Mouse (Mus musculus) left cerebral cortex, adult 2 months (tissue): ENCODE measurements around the gene Cep128. TPM values are rescaled to one million over a fixed set of nuclear protein-coding genes. Genes with fewer than 3 reads are reported as not detected.
"Not testable (repeated sequence)": the region's sequence is repeated elsewhere in the genome, so short reads cannot be mapped to it uniquely, and the experiment has no call there.

Experiments used
- DNase-seq, 2 experiments: peaks; one replicate each; pipeline ENCODE4 v3.0.0; 2021 to 2022; ENCODE audit warnings: low spot score in 2 of 2, mixed read lengths in 1 of 2; ENCODE audit errors: extremely low spot score in 1 of 2
- H3K27ac ChIP-seq: fragments of 200-600 bp; 2 replicates; pipeline ENCODE4 v1.8.1; 2022
- H3K4me3 ChIP-seq: fragments of 200-600 bp; 2 replicates; pipeline ENCODE4 v1.8.1; 2022
- CTCF ChIP-seq: fragments of 200-600 bp; IDR thresholded peaks from 2 replicates; pipeline ENCODE4 v1.8.1; 2022; ENCODE audit warnings: antibody characterized with exemption, mild to moderate bottlenecking, moderate library complexity
- intact Hi-C: fragments of 180-260 bp; cut with DNase I; formaldehyde crosslinking; loops from one replicate; pipeline ENCODE4 v1.15.1; 2025
- total RNA-seq, 2 experiments: library from RNA; stranded (reverse); gene quantifications; 2 replicates each; pipeline ENCODE4 v1.2.3; 2021

The Cep128 gene
- total RNA-seq, 2 experiments from 2014 or later, result 6.9 to 7.1 TPM

DNA sequence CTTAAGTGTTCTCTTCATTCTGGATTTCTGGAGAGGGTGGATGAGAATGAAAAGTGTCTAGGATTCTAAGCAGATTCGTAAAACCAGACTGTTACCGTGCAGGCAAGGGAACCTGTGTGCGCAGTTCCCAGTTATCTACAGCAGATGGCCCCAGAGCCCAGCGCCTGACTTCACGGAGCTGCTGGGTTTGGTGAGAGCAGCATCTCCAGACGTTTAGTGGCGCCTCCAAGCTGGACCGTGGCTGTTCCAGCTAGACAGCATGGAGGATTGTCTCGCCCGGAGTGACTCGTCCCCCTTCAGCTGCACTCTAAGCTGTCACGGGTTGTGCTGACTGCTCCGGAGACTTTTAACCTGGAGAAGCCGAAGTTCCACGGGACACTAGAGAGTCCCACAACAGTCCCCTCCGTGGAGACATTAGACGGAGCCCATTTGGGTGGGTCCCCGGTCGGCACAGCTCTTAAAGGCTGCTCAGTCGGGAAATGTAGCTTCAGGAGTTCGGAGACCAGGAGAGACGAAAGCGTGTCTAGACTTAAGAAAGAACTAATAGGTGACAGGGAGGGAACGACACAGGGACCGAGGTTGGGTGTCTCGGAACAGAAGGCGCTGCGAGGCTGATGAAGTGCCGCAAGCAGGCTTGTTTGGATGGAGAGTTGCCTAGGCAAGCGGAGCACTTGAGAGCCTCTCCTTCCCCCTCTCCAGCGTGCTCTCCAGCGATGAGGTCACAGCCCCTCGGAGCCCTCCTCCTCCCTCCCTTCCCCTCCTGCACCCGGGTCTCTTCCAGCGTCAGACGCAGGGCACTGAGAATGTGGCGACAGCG lies 16.2 kb upstream of the Cep128 start:
- no peak overlapping the region for H3K27ac ChIP-seq
- peak; percentile 82 to 83 for DNase-seq
- intact Hi-C loops, result loop anchor here (1.0 to 2.0 kb wide), 2 partner anchors 18 to 399 kb away; no protein-coding TSS in a partner anchor
- peak; percentile 87 for TF ChIP-seq CTCF
- peak overlapping the region; percentile 35 for H3K4me3 ChIP-seq

GRCm38 (mm10) chr12:91383516-91384264 lies 519 bp downstream of the Cep128 start:
- TF ChIP-seq CTCF, result no peak
- intact Hi-C loops, result no loop called here
- no peak for DNase-seq
- Histone ChIP-seq H3K27ac (no peak overlapping the region), H3K4me3 (peak overlapping the region; percentile 58)

DNA sequence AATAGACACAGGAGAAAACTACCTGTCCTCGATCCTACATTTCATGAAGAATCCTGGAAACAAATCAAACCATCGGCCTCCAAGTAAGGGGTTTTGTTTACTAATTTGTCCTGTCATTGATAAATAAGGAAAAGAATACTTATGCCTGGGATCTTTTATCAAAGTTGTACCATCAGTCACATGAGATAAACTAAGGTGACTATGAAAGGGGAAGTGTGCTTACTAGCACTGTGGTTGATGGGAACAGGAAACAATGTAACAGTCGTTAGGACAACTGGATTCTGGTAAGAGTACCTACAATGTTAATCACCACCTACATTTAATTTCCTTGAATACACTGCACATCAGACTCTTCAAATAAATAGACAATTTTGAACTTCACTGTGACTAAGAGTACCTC lies 15.0 kb downstream of the Cep128 start:
- DNase-seq, result no peak
- no peak for TF ChIP-seq CTCF
- intact Hi-C loops, result no loop called here
- Histone ChIP-seq H3K27ac (no peak overlapping the region), H3K4me3 (no peak overlapping the region)

- TF ChIP-seq CTCF, result no peak
- intact Hi-C loops, result no loop called here
- Histone ChIP-seq H3K4me3 (no peak overlapping the region), H3K27ac (no peak overlapping the region)
- DNase-seq, result no peak
Observed at GRCm38 (mm10) chr12:91353783-91354182, 30.4 kb downstream of the Cep128 start.

GRCm38 (mm10) chr12:91338656-91339055 lies 45.6 kb downstream of the Cep128 start:
- intact Hi-C loops, H3K4me3 ChIP-seq, H3K27ac ChIP-seq, DNase-seq: not testable (repeated sequence)

- no peak for DNase-seq
- no peak for TF ChIP-seq CTCF
- intact Hi-C loops, result no loop called here
- no peak overlapping the region for H3K4me3 ChIP-seq
- H3K27ac ChIP-seq, result no peak overlapping the region
Observed at GRCm38 (mm10) chr12:91327527-91327926, 56.7 kb downstream of the Cep128 start.

- peak; percentile 78 for TF ChIP-seq CTCF
- DNase-seq, result peak in 1 of 2 experiments; percentile 26
- intact Hi-C loops, result no loop called here
- Histone ChIP-seq H3K27ac (no peak overlapping the region), H3K4me3 (no peak overlapping the region)
Observed at GRCm38 (mm10) chr12:91326104-91326503, 58.1 kb downstream of the Cep128 start.

DNA sequence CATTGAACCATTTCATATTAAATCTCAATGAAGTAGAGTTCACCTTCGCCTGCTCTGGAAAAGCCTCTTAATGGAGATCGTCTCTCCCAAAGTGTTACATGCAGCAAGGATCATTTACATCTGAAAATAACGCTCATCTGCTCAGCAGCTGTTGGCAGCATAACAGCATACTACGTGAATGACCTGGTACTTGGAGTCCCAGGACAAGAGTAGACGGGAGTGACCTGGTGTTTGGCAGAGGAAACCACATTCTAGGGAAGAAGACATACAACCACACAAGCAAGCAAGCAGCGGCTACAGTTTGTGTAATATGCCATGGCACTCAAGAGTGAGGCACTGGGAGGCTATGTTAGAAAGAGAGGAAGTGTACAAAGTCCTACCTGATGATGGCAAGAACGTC lies 69.2 kb downstream of the Cep128 start:
- no peak for DNase-seq
- no peak overlapping the region for H3K4me3 ChIP-seq
- TF ChIP-seq CTCF, result no peak
- intact Hi-C loops, result loop anchor here (10.0 kb wide), 1 partner anchor 1800 kb away; no protein-coding TSS in a partner anchor
- no peak overlapping the region for H3K27ac ChIP-seq

- no peak overlapping the region for H3K4me3 ChIP-seq
- intact Hi-C loops, result loop anchor here (1.0 to 10.0 kb wide), 4 partner anchors 227 to 1799 kb away; no protein-coding TSS in a partner anchor
Observed at GRCm38 (mm10) chr12:91313974-91314587, 70.1 kb downstream of the Cep128 start.

DNA sequence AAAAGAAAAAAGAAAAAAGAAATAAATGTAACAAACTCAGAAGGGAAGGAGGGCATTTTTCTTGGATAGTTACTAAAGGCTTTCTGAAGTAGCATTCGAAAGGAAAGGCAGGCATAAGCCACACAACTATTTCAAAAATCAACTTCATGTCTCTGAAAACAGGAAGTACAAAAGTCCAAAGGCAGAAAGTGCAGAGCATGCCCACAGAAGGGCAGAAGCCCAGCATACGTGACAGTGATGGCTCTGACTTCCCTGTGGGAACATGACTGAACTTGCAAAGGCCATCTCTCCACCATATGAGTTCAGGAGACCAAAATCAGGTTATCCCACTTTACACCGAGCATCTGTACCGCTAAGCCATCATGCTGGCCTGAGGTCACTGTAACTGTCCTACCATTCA lies 71.6 kb downstream of the Cep128 start:
- TF ChIP-seq CTCF, result no peak
- intact Hi-C loops, result loop anchor here (5.0 to 10.0 kb wide), 2 partner anchors 225 to 1798 kb away; no protein-coding TSS in a partner anchor
- Histone ChIP-seq H3K4me3 (no peak overlapping the region), H3K27ac (no peak overlapping the region)
- no peak for DNase-seq

More at GRCm38 (mm10) chr12:91313974-91314587, 70.1 kb downstream of the Cep128 start:
- DNase-seq, result no peak
- TF ChIP-seq CTCF, result peak; percentile 90
- H3K27ac ChIP-seq, result no peak overlapping the region

DNA sequence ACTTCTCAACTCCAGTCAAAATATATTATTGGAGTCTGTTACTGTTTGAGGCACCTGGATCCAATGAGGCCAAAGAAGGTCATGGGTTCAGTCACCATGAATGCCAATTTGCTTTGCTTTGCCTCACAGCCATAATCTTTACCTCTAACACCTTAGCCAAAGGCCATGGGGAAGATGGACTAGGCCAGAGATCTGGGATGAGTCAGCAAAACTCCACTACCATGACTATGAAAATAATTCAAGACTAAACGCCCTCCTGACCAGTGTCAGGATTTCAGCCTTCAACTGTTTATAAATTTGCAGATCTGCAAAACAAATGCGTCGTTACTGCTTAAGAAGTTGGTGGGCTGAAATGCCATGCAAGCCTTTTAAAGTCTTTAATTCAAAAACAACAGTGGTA lies 76.5 kb downstream of the Cep128 start:
- Histone ChIP-seq H3K4me3 (no peak overlapping the region), H3K27ac (no peak overlapping the region)
- no peak for DNase-seq
- TF ChIP-seq CTCF, result no peak
- intact Hi-C loops, result no loop called here

DNA sequence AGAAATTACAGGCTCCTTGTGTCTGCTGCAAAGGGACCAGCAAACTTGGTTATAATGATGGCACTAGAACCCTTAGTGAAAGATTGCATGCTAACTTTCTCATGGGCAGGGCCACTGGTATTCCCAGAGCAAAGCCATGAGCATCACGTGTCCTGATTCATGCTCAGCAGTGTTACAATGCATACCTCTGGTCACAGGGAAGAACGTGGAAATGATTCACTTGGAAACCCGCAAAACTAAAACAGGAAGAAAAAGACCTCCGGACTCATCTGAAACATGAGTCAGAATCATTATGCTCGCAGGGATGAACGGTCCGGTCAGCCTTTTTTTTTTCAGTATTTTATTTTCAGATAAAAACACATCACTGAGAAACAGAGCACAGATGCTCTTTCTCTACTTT lies 78.4 kb downstream of the Cep128 start:
- TF ChIP-seq CTCF, result no peak
- intact Hi-C loops, result no loop called here
- no peak for DNase-seq
- Histone ChIP-seq H3K27ac (no peak overlapping the region), H3K4me3 (no peak overlapping the region)
